Mouse (Mus musculus) heart, adult 2 months (tissue): ENCODE measurements around the gene Ccdc121. TPM values are rescaled to one million over a fixed set of nuclear protein-coding genes. Genes with fewer than 3 reads are reported as not detected.

Source experiments
- DNase-seq, 2 experiments: peaks; one replicate each; pipeline ENCODE4 v3.0.0; 2021
- H3K27ac ChIP-seq: fragments of 200-600 bp; 2 replicates; pipeline ENCODE4 v1.8.1; 2022
- H3K27me3 ChIP-seq: fragments of 200-500 bp; 2 replicates; pipeline ENCODE4 v1.6.1; 2012; ENCODE audit warnings: mild to moderate bottlenecking, low read length, inconsistent platforms, mixed read lengths; ENCODE audit not compliant: control insufficient read depth, insufficient read depth
- H3K36me3 ChIP-seq: fragments of 200-500 bp; 2 replicates; pipeline ENCODE4 v1.6.1; 2012; ENCODE audit warnings: low read length, inconsistent platforms; ENCODE audit not compliant: control insufficient read depth, insufficient read depth
- H3K4me1 ChIP-seq: fragments of 200-500 bp; 2 replicates; pipeline ENCODE4 v1.6.1; 2011; ENCODE audit warnings: low read length; ENCODE audit not compliant: control insufficient read depth, insufficient read depth
- H3K4me3 ChIP-seq: fragments of 200-600 bp; 2 replicates; pipeline ENCODE4 v1.8.1; 2022
- H3K79me2 ChIP-seq: fragments of 200-500 bp; replicated peaks from 2 replicates; pipeline ENCODE4 v1.6.1; 2012; ENCODE audit warnings: mild to moderate bottlenecking, inconsistent platforms, low read length, moderate library complexity, mixed read lengths; ENCODE audit not compliant: control insufficient read depth, insufficient read depth
- H3K9ac ChIP-seq: fragments of 200-500 bp; 2 replicates; pipeline ENCODE4 v1.6.1; 2012; ENCODE audit warnings: low read depth, mild to moderate bottlenecking, control low read depth, inconsistent platforms, low read length, mixed read lengths
- CTCF ChIP-seq: fragments of 200-600 bp; IDR thresholded peaks from 2 replicates; pipeline ENCODE4 v1.8.1; 2022; ENCODE audit warnings: antibody characterized with exemption, mild to moderate bottlenecking, moderate library complexity
- EP300 ChIP-seq: fragments of 200-500 bp; IDR thresholded peaks from 2 replicates; pipeline ENCODE4 v1.6.1; 2011; ENCODE audit warnings: low read depth, low read length, control low read depth; ENCODE audit not compliant: insufficient read depth
- POLR2A ChIP-seq: fragments of 200-500 bp; IDR thresholded peaks from 2 replicates; pipeline ENCODE4 v1.6.1; 2011; ENCODE audit warnings: mild to moderate bottlenecking, low read depth, low read length, control low read depth; ENCODE audit not compliant: insufficient read depth
- WGBS: fragments of 180-500 bp; shearing (Covaris S2); methylation state at CpG from one replicate; pipeline ENCODE4 v1.1.7; 2018; 5-methylcytosine and 5-hydroxymethylcytosine counted together
- intact Hi-C: fragments of 180-260 bp; cut with DNase I; formaldehyde crosslinking; loops from one replicate; pipeline ENCODE4 v1.15.1; 2025
- polyA plus RNA-seq: library from polyadenylated mRNA; depleted of rRNA; stranded (reverse); fragments of >200 nt; gene quantifications from 2 replicates; pipeline ENCODE4 v1.2.3, GENCODE M21; 2012
- total RNA-seq, 2 experiments: library from RNA; stranded (reverse); gene quantifications; 2 replicates each; pipeline ENCODE4 v1.2.3; 2021

Gene Ccdc121
- total and polyA plus RNA-seq, 3 experiments, result 0.06 TPM; not detected in 2

- TF ChIP-seq CTCF (no peak), EP300 (no peak), POLR2A (no peak)
- Histone ChIP-seq H3K4me1 (no peaks in the 10 kb centered on the region), H3K27me3 (no peaks in the 10 kb centered on the region), H3K27ac (no peak overlapping the region), H3K4me3 (no peak overlapping the region), H3K36me3 (no peaks in the 10 kb centered on the region), H3K9ac (no peak overlapping the region), H3K79me2 (no peaks in the 10 kb centered on the region)
- WGBS, result 37% methylated on average over 10 of the region's 10 CpGs
- intact Hi-C loops, result no loop called here
- no peak for DNase-seq
Observed at GRCm38 (mm10) chr1:181535165-181535873, 24.1 kb upstream of the Ccdc121 start.

DNA sequence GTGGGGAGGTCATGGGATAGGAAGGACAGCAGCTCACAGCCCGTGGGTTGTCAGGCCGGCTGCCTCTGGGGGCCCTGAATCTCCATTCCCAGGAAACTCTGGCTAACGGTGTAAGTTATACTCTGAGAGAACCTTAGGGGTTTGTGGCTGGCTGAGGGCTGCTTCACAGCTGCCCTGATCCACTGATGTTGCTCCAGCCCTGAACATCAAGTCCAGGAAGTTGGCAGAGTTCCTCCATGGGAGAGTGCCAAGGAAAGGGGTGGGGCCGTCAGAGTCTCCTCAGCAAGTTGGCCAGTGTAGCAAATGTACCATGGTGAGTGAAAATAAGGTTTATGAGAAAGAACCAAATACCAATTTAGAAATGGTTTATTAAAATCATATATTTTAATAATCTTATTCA, 18.1 kb upstream of the Ccdc121 start:
- DNase-seq, result peak; percentile 79 to 82
- no peak for TF ChIP-seq POLR2A
- no peak for TF ChIP-seq CTCF
- no peak for TF ChIP-seq EP300
- Histone ChIP-seq H3K4me1 (peaks cover 2% of the 10 kb centered on the region), H3K27ac (no peak overlapping the region), H3K9ac (no peak overlapping the region), H3K27me3 (no peaks in the 10 kb centered on the region), H3K4me3 (no peak overlapping the region), H3K36me3 (no peaks in the 10 kb centered on the region), H3K79me2 (no peaks in the 10 kb centered on the region)
- 19% methylated on average over 4 of the region's 4 CpGs for WGBS
- intact Hi-C loops, result no loop called here

DNA sequence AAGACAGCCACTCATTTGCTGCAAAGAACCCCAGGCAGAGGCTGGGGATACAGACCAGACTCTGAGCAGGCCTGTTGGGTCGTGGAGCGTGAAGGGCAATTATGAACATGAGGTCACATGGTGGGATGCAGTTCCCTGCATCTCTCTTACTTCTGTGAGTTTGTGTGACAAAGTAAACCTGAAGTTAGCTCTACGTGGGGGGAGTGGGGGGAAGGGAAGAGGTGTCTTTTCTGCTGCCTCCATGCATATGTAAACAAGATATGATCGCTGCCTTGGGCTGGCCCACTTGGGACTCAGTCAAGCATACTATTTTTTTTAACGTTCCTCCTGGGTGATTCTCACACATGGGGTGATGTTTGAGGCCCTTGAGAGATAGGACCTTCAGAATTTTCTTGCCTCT, 14.7 kb upstream of the Ccdc121 start:
- Histone ChIP-seq H3K4me1 (peaks cover 2% of the 10 kb centered on the region), H3K27me3 (no peaks in the 10 kb centered on the region), H3K4me3 (no peak overlapping the region), H3K36me3 (no peaks in the 10 kb centered on the region), H3K79me2 (no peaks in the 10 kb centered on the region), H3K27ac (no peak overlapping the region), H3K9ac (no peak overlapping the region)
- WGBS, result 70% methylated on average over 5 of the region's 5 CpGs
- no peak for DNase-seq
- TF ChIP-seq POLR2A (no peak), CTCF (no peak), EP300 (no peak)
- intact Hi-C loops, result no loop called here

DNA sequence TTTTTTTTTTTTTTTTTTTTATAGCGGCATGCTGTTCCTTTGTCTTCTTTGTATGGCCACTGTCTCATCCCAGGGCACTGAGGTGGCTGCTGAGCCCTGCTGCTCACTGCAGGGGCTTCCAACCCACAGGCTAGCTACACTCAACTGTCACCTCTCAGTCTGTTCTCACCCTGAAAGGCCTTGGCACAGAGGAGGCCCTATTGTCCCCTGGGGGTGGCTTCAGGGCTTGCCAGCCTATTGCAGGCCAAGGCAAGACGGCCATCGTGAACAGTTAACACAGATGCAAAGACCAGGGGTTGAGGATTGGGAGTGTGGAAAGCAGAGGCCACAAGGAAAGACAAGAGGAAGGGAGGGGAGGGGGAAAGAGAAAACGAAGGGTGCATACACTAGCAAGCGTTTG, 12.6 kb upstream of the Ccdc121 start:
- intact Hi-C loops, result no loop called here
- WGBS, result 77% methylated on average over 5 of the region's 5 CpGs
- no peak for TF ChIP-seq POLR2A
- no peak for TF ChIP-seq CTCF
- no peak overlapping the region for H3K4me3 ChIP-seq
- H3K9ac ChIP-seq, result no peak overlapping the region
- H3K79me2 ChIP-seq, result no peaks in the 10 kb centered on the region
- H3K27ac ChIP-seq, result no peak overlapping the region
- H3K36me3 ChIP-seq, result no peaks in the 10 kb centered on the region
- no peaks in the 10 kb centered on the region for H3K27me3 ChIP-seq
- DNase-seq, result no peak
- H3K4me1 ChIP-seq, result no peaks in the 10 kb centered on the region; the same call in 1 of the 2 replicates

GRCm38 (mm10) chr1:181521401-181522091, 10.3 kb upstream of the Ccdc121 start:
- Histone ChIP-seq H3K27me3 (no peaks in the 10 kb centered on the region), H3K27ac (no peak overlapping the region), H3K9ac (no peak overlapping the region), H3K79me2 (no peaks in the 10 kb centered on the region), H3K4me1 (no peaks in the 10 kb centered on the region), H3K4me3 (no peak overlapping the region), H3K36me3 (no peaks in the 10 kb centered on the region)
- WGBS, result 67% methylated on average over 11 of the region's 11 CpGs
- TF ChIP-seq EP300, result no peak
- DNase-seq, result no peak
- intact Hi-C loops, result no loop called here

- Histone ChIP-seq H3K9ac (no peak overlapping the region), H3K27ac (no peak overlapping the region), H3K4me3 (no peak overlapping the region), H3K36me3 (no peaks in the 10 kb centered on the region), H3K27me3 (no peaks in the 10 kb centered on the region), H3K4me1 (no peaks in the 10 kb centered on the region), H3K79me2 (no peaks in the 10 kb centered on the region)
- no peak for DNase-seq
- intact Hi-C loops, result no loop called here
- peak; percentile 38 for TF ChIP-seq CTCF
- TF ChIP-seq POLR2A, result no peak
- TF ChIP-seq EP300, result no peak
- WGBS, result 89% methylated on average over 4 of the region's 4 CpGs
Observed at GRCm38 (mm10) chr1:181519137-181519536, 7.9 kb upstream of the Ccdc121 start.
